Mouse (Mus musculus): ENCODE measurements around the gene Duox2.

Duox2 gene

GRCm38 (mm10) chr2:122302574-122303241, 4.5 kb upstream of the Duox2 start:
- in situ Hi-C loops (cut with MboI, MseI), result loop anchor here (5.0 kb wide), 1 partner anchor 105 kb away; no protein-coding TSS in a partner anchor

- in situ Hi-C loops (cut with MboI, MseI), result loop anchor here (5.0 kb wide), 1 partner anchor 105 kb away; no protein-coding TSS in a partner anchor
These were observed 3.8 kb upstream of the Duox2 start for GRCm38 (mm10) chr2:122301921-122302573.

GRCm38 (mm10) chr2:122301081-122301920, 3.1 kb upstream of the Duox2 start:
- in situ Hi-C loops (cut with MboI, MseI), result loop anchor here (5.0 kb wide), 1 partner anchor 104 kb away; no protein-coding TSS in a partner anchor

GRCm38 (mm10) chr2:122300656-122301020, 2.4 kb upstream of the Duox2 start:
- in situ Hi-C loops (cut with MboI, MseI), result loop anchor here (5.0 kb wide), 1 partner anchor 103 kb away; no protein-coding TSS in a partner anchor

GRCm38 (mm10) chr2:122299911-122300655, 1.8 kb upstream of the Duox2 start:
- in situ Hi-C loops (cut with MboI, MseI), result loop anchor here (5.0 kb wide), 1 partner anchor 103 kb away; no protein-coding TSS in a partner anchor

- in situ Hi-C loops (cut with MboI, MseI), result no loop called here
These were observed 594 bp upstream of the Duox2 start, which contains the start of gene Duoxa2 for GRCm38 (mm10) chr2:122298596-122299490. Duoxa2 (plus strand) TSS chr2:122298900.

- in situ Hi-C loops (cut with MboI, MseI), result no loop called here
These were observed 766 bp downstream of the Duox2 start for GRCm38 (mm10) chr2:122297271-122298095.

- in situ Hi-C loops (cut with MboI, MseI), result no loop called here
These were observed 3.3 kb downstream of the Duox2 start for GRCm38 (mm10) chr2:122294916-122295315.

GRCm38 (mm10) chr2:122286137-122286536, 12.1 kb downstream of the Duox2 start:
- in situ Hi-C loops (cut with MboI, MseI), result no loop called here

GRCm38 (mm10) chr2:122284091-122284490, 14.2 kb downstream of the Duox2 start:
- in situ Hi-C loops (cut with MboI, MseI), result no loop called here

- in situ Hi-C loops (cut with MboI, MseI), result no loop called here
These were observed 19.5 kb downstream of the Duox2 start for GRCm38 (mm10) chr2:122278769-122279168.

- in situ Hi-C loops (cut with MboI, MseI), result loop anchor here (25.0 kb wide), 1 partner anchor 1071 kb away; no protein-coding TSS in a partner anchor
These were observed 31.6 kb downstream of the Duox2 start for GRCm38 (mm10) chr2:122266407-122267193.

GRCm38 (mm10) chr2:122264690-122265089, 33.6 kb downstream of the Duox2 start:
- in situ Hi-C loops (cut with MboI, MseI), result loop anchor here (25.0 kb wide), 1 partner anchor 1073 kb away; no protein-coding TSS in a partner anchor

- in situ Hi-C loops (cut with MboI, MseI), result loop anchor here (25.0 kb wide), 1 partner anchor 1077 kb away; no protein-coding TSS in a partner anchor
These were observed 37.5 kb downstream of the Duox2 start for GRCm38 (mm10) chr2:122260729-122261128.

GRCm38 (mm10) chr2:122255997-122256396, 42.3 kb downstream of the Duox2 start:
- in situ Hi-C loops (cut with MboI, MseI), result loop anchor here (25.0 kb wide), 1 partner anchor 1081 kb away; no protein-coding TSS in a partner anchor

- in situ Hi-C loops (cut with MboI, MseI), result no loop called here
These were observed 50.5 kb downstream of the Duox2 start for GRCm38 (mm10) chr2:122247786-122248185.

GRCm38 (mm10) chr2:122243671-122244131, 54.5 kb downstream of the Duox2 start:
- in situ Hi-C loops (cut with MboI, MseI), result loop anchor here (5.0 kb wide), 1 partner anchor 176 kb away; no protein-coding TSS in a partner anchor

GRCm38 (mm10) chr2:122241935-122242334, 56.3 kb downstream of the Duox2 start:
- in situ Hi-C loops (cut with MboI, MseI), result loop anchor here (5.0 kb wide), 1 partner anchor 175 kb away; no protein-coding TSS in a partner anchor

All from regulatory T cell (primary cell).